Mouse (Mus musculus) heart, embryonic 10.5 days (tissue): ENCODE data around the gene Ebf4. TPM values are rescaled to one million over a fixed set of nuclear protein-coding genes. Genes with fewer than 3 reads are reported as not detected.

Experiments used
- DNase-seq: peaks from one replicate; pipeline ENCODE4 v3.0.0-alpha.2; 2017; ENCODE audit warnings: low spot score
- H3K27ac ChIP-seq: fragments of 300-500 bp; sonication (generic); 2 replicates; pipeline ENCODE4 v1.5.1; 2016; ENCODE audit warnings: mild to moderate bottlenecking
- H3K27me3 ChIP-seq: fragments of 300-500 bp; sonication (generic); 2 replicates; pipeline ENCODE4 v1.6.1; 2016; ENCODE audit warnings: mild to moderate bottlenecking; ENCODE audit not compliant: poor library complexity, insufficient read depth, severe bottlenecking
- H3K36me3 ChIP-seq: fragments of 300-500 bp; sonication (generic); 2 replicates; pipeline ENCODE4 v1.6.1; 2016; ENCODE audit warnings: mild to moderate bottlenecking, moderate library complexity
- H3K4me1 ChIP-seq: fragments of 300-500 bp; sonication (generic); 2 replicates; pipeline ENCODE4 v1.6.1; 2016; ENCODE audit warnings: mild to moderate bottlenecking
- H3K4me3 ChIP-seq: fragments of 300-500 bp; sonication (generic); 2 replicates; pipeline ENCODE4 v1.5.1; 2016; ENCODE audit warnings: mild to moderate bottlenecking, moderate library complexity
- H3K9me3 ChIP-seq: fragments of 300-500 bp; sonication (generic); 2 replicates; pipeline ENCODE4 v1.6.1; 2016; ENCODE audit warnings: mild to moderate bottlenecking, moderate library complexity
- WGBS: fragments of 180-500 bp; shearing (Covaris S2); methylation state at CpG from one replicate; pipeline ENCODE4 v1.1.7; 2016; 5-methylcytosine and 5-hydroxymethylcytosine counted together
- polyA plus RNA-seq: library from polyadenylated mRNA; unstranded; fragments of >200 nt; fragmentation: Nextera tagmentation; extraction: Ambion mirVana; gene quantifications from 2 replicates; pipeline ENCODE4 v1.2.1, GENCODE M21; 2016

Ebf4 gene
- polyA plus RNA-seq, 1 experiment from 2014 or later, result 1.1 TPM

DNA sequence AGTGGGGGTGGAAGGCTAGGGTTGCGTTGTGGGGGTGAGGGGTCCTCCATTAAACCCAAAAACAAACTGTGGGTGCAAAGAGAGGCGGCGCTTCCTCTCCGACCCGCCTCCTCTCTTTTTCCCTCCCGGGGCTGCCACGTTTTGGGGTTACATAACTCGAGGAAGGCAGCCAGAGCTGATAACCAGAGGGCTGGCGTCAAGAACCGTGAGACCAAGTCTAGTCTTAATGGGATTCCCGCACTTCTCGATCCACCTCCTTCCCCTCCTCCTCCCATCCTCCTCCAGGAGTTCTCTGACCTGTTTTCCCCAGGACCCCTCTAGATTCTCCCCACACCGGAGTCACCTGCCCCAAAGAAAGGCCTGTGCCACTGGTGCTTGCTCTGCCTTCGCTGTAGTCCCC is 103.1 kb downstream of the Ebf4 start:
- Histone ChIP-seq H3K27me3 (peaks cover 29% of the 10 kb centered on the region), H3K36me3 (peaks cover 27% of the 10 kb centered on the region), H3K9me3 (no peaks in the 10 kb centered on the region), H3K27ac (peak overlapping the region; percentile 89), H3K4me3 (peak overlapping the region; percentile 79), H3K4me1 (peaks cover 21% of the 10 kb centered on the region)
- 11% methylated on average over 14 of the region's 14 CpGs for WGBS
- DNase-seq, result peak; percentile 71

DNA sequence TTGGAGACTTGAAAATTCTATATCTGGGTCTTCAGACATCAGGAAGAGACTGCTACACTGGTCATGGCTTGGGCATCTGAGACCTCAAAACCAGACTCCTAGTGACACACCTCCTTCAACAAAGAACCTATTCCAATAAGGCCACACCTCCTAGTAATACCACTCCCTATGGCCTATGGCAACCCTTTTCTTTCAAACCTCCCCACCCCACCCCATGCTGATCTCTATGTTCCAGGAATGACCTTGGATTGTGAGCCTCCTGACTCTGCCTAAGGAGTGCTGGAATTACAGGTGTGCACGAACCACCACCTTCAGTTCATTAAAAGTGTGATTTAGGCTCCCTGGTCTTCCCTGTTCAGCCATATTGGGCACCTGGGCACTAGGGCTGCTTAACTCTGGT is 105.1 kb downstream of the Ebf4 start:
- 0 out of 2 replicates have a peak, but pooled peaks cover 8% of the 10 kb centered on the region for H3K36me3 ChIP-seq
- no peak for DNase-seq
- peaks cover 29% of the 10 kb centered on the region for H3K27me3 ChIP-seq
- no peak overlapping the region for H3K27ac ChIP-seq
- H3K9me3 ChIP-seq, result no peaks in the 10 kb centered on the region
- no peak overlapping the region for H3K4me3 ChIP-seq
- WGBS, result 84% methylated on average over 1 of the region's 1 CpGs
- H3K4me1 ChIP-seq, result peaks cover 21% of the 10 kb centered on the region

DNA sequence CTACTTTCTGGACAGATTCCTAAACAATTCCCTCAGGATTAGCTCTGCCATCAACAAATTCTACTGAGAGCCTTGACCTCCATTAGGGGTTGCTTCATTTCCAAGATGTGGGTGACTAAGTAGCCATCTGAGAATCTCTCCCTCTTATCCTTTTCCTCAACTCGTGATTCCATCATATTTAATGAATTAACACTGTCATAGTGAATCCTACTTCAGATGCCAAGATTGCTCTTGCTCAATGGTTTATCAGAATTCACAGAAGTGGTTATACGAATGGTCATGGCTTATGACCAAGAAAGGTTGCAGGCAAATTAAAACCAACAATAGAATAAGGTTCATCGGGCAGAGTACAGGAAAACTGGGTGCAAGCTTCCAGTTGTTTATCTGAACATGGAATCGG is 106.9 kb downstream of the Ebf4 start:
- Histone ChIP-seq H3K36me3 (no peaks in the 10 kb centered on the region), H3K4me3 (no peak overlapping the region), H3K9me3 (no peaks in the 10 kb centered on the region)

DNA sequence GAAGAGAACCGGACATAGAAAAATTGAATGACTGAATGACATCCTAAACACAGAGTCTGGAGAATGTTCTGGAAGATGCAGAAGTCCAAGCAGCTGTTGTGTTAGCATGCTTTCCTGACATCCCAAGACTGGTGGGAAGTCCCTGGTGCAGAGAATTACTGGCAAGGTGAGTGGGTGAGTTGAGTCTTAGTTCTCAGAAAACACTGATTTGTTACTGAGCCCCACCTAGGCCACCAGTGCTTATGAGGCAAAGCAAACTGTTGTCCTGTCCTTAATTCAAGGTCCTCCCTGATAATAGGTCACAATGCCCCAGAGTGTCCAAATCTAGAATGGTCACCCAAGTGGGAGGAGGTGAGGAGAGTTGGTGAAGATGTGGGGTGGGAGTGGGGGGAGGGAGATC is 110.0 kb downstream of the Ebf4 start, which contains the start of the genes Gm28372 and 1700020A23Rik:
Gm28372 (plus strand) TSS at position 301 of the 400 bp plus-strand sequence.
1700020A23Rik (plus strand) TSS at position 321 of the 400 bp plus-strand sequence.
- 84% methylated on average over 1 of the region's 1 CpGs for WGBS
- Histone ChIP-seq H3K4me1 (no peaks in the 10 kb centered on the region), H3K27ac (no peak within 1 kb of the TSS), H3K27me3 (peaks cover 13% of the 10 kb centered on the region), H3K9me3 (no peaks in the 10 kb centered on the region), H3K36me3 (no peaks in the 10 kb centered on the region), H3K4me3 (no peak within 1 kb of the TSS)
- no peak for DNase-seq

More for the DNA sequence above, 106.9 kb downstream of the Ebf4 start:
- DNase-seq, result no peak
- Histone ChIP-seq H3K27ac (no peak overlapping the region), H3K4me1 (peaks cover 16% of the 10 kb centered on the region), H3K27me3 (peaks cover 27% of the 10 kb centered on the region)
- WGBS, result 81% methylated on average over 4 of the region's 4 CpGs

DNA sequence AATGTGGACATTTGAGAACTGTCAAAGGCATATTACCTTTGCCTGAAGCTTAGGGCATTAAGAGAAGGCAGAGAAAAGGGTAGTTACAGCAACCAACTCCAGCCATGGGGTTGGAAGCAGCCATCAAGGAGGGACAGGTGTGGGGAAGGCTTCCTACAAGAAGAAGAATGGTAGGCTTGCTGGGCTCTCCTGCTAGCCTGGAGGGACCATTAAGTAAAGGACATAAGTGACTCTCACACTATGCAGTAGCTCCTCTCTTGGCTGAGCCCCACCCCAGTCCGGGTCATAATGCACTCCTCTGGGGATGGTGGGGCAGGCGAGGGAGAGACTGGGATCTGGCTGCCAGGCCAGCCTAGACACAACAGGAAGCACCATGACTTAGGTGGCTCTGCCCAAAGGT is 111.2 kb downstream of the Ebf4 start, which contains the start of gene Tmem239:
Tmem239 (plus strand) TSS at position 301 of the 400 bp plus-strand sequence.
- Histone ChIP-seq H3K4me3 (no peak within 1 kb of the TSS), H3K9me3 (no peaks in the 10 kb centered on the region), H3K4me1 (peaks cover under 1% of the 10 kb centered on the region; the same call in 1 of the 2 replicates), H3K27me3 (peaks cover 14% of the 10 kb centered on the region), H3K27ac (no peak within 1 kb of the TSS), H3K36me3 (no peaks in the 10 kb centered on the region)
- 76% methylated on average over 2 of the region's 2 CpGs for WGBS
- peak; percentile 31 for DNase-seq

DNA sequence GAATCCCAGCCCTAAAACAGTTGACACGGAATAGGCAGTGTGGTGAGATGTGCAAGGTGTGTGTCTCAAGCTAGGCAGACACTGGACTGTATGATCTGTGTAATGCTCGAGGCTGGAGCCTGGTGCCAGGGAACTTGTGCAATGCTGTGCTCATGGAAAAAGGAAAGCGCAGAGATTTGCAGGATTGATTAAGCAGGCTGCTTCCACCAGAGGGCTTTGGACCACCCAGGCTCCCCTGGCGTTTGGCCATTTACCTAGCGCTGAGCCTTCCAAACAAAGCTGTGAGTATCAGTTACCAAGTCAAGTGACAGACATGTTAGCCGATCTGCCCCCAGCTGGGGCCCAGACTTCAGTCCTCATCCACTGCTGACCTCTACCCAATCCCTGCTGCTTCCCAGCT is 113.2 kb downstream of the Ebf4 start:
- no peak for DNase-seq
- Histone ChIP-seq H3K4me1 (peaks cover 7% of the 10 kb centered on the region), H3K36me3 (no peaks in the 10 kb centered on the region), H3K27me3 (peaks cover 17% of the 10 kb centered on the region), H3K27ac (no peak overlapping the region), H3K9me3 (no peaks in the 10 kb centered on the region), H3K4me3 (no peak overlapping the region)
- WGBS, result 15% methylated on average over 6 of the region's 6 CpGs

DNA sequence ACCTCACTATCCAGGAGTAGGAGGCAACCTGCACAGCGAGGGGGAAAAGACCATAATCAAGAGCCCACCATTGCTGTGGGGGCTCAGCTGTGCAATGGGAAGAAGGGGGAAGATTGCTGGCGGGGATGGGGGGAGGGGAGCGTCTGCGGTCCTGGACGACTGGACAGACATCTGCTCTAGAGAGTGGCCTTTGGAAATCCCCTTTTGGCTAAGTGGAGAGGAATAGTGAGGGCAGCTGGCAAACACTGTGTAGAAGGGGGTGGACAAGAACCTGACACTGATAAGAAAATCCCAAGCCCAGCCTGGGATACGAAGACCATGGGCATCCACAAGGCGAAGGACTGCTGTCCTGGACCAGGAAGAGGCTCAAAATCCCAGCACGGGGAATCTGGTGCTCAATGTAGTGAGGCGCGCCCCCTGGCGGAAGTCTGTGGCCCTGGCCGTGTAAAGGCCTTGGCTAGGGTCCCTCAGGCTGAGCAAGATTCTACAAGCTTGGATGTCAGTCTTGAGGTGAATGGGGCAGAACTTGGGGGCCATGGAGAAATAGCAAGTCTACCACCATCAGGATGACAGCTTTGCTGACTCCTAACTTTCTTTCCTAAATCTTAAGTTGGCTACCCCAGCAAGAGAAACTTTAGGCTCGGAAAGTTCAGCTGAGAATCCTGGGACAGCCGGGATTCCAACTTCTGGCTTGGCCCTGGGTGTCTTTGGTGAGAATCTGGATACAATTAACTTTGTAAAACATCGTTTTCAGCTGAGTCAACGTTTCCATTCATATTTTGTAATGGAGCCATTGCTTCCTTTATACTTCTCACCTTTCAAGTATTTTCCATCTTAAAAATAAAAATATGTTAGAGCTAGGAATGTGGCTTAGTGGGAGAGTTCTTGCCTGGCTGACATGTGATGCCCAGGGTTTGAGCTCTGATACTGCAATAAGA is 116.9 kb downstream of the Ebf4 start:
- WGBS, result 35% methylated on average over 16 of the region's 16 CpGs

DNA sequence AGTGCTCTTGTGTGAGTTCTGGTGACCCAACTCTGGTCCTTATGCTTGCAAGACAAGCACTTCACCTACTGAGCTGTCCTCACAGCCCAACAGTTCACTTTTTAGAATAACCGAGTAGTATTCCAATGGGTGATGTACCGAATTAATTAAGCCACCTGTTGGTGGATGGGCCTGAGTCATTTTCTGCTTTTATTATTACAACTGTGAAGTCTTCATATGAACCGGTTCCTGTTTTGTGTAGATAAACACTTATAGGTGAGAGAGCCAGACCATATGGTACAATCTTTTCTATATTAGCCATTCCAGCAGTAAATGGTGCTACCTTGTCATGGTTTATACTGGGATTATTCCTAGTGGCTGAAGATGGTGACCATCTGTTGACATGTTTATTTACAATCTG is 117.8 kb downstream of the Ebf4 start:
- Histone ChIP-seq H3K4me1 (peaks cover 7% of the 10 kb centered on the region), H3K4me3 (no peak overlapping the region), H3K36me3 (no peaks in the 10 kb centered on the region), H3K27me3 (0 out of 2 replicates have a peak, but pooled peaks cover 4% of the 10 kb centered on the region), H3K9me3 (no peaks in the 10 kb centered on the region), H3K27ac (no peak overlapping the region)
- no peak for DNase-seq
- 69% methylated on average over 3 of the region's 3 CpGs for WGBS

More for the DNA sequence above, 116.9 kb downstream of the Ebf4 start:
- Histone ChIP-seq H3K9me3 (no peaks in the 10 kb centered on the region), H3K27ac (no peak overlapping the region), H3K4me1 (peaks cover 7% of the 10 kb centered on the region), H3K27me3 (peaks cover 9% of the 10 kb centered on the region; the same call in 1 of the 2 replicates), H3K36me3 (no peaks in the 10 kb centered on the region), H3K4me3 (no peak overlapping the region)
- peak; percentile 91 for DNase-seq

DNA sequence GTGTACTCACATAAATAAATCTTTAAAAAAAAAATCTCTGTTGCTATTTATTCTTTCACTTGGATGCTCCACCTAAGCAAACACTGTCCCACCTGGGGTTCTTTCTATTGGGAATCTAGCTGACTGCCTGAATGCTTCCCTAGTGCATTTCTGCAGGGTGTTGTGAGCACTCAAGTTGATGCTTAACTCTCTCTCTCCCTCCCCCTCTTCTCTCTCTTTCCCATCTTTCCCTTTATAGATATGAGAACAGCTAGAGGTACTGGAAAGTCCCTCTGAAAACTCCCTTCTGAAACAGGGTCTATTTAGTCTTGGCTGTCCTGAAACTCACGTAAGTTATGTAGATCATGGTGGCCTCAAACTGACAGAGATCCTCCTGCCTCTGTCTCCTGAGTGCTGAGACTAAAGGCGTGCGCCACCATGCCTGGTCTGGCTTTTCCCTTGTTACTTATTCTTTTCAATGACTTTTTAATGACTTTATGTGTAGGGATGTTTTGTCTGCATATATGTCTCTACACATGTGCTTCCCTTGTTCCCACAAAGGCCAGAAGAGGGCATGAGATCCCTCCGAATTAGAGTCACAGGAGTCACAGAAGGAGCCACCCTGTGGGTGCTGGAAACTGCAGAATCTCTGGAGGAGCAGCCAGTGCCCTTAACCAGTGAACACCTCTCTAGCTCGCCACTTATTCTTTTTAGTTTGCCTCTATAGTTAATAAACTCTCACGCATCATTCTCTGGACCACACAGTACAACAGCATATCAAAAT is 119.3 kb downstream of the Ebf4 start:
- Histone ChIP-seq H3K36me3 (peaks cover 8% of the 10 kb centered on the region; the same call in 1 of the 2 replicates), H3K4me1 (peaks cover 7% of the 10 kb centered on the region), H3K27ac (no peak overlapping the region), H3K4me3 (no peak overlapping the region), H3K9me3 (no peaks in the 10 kb centered on the region), H3K27me3 (0 out of 2 replicates have a peak, but pooled peaks cover 4% of the 10 kb centered on the region)
- DNase-seq, result no peak
- WGBS, result 76% methylated on average over 6 of the region's 6 CpGs

Other genes with a start within 250 kb of the Ebf4 start
- gene Tgm6, start 182.8 kb upstream of the Ebf4 start, polyA plus RNA-seq, result not detected in 2 replicates
- 589 and 704 TPM in 2 replicates for gene Snrpb, start 115.8 kb upstream of the Ebf4 start, polyA plus RNA-seq
- not detected in 2 replicates for gene Tmc2, start 100.0 kb upstream of the Ebf4 start, polyA plus RNA-seq
- 258 and 379 TPM in 2 replicates for gene Nop56, start 20.7 kb upstream of the Ebf4 start, polyA plus RNA-seq
- 198 and 238 TPM in 2 replicates for gene Idh3b, start 10.6 kb upstream of the Ebf4 start, polyA plus RNA-seq
- gene Cpxm1, start 102.4 kb downstream of the Ebf4 start, polyA plus RNA-seq, result 36.2 and 57.6 TPM in 2 replicates
- not detected in 2 replicates for gene Gm28372, start 110.1 kb downstream of the Ebf4 start, polyA plus RNA-seq
- 0.28 TPM in 1 of 2 replicates, not detected in the other for gene 1700020A23Rik, start 110.1 kb downstream of the Ebf4 start, polyA plus RNA-seq
- not detected in 2 replicates for gene Tmem239, start 111.3 kb downstream of the Ebf4 start, polyA plus RNA-seq
- 84.5 and 91.1 TPM in 2 replicates for gene Vps16, start 129.2 kb downstream of the Ebf4 start, polyA plus RNA-seq
- gene Pced1a, start 129.5 kb downstream of the Ebf4 start, polyA plus RNA-seq, result 8.2 and 13.6 TPM in 2 replicates
- gene Ptpra, start 155.1 kb downstream of the Ebf4 start, polyA plus RNA-seq, result 73.3 and 85.5 TPM in 2 replicates